Comparison of ENCODE assay signal across 12 mouse cellular contexts in genomic region chr17:78206421-78206820, GRCm38 (mm10). TPM values are rescaled to one million over a fixed set of nuclear protein-coding genes. Genes with fewer than 3 reads are reported as not detected.
DNase-seq lines count a peak whose midpoint lies in the region; ATAC-seq lines count a peak whose summit lies in the region.
"Had no signal": no experiment of that assay in that cellular context is flagged by ENCODE, and none has a peak within 500 bp of the region (broad histone marks: within the 10 kb centered on the region; RNA-seq: fewer than 3 reads in every experiment).

No protein-coding gene starts in this region.

- H3K9ac ChIP-seq in midbrain, embryonic 11.5 days (ENCODE audit: low read length), result no peak overlapping the region
- H3K9ac ChIP-seq in midbrain, embryonic 14.5 days (replicated peaks; ENCODE audit: low read length), result no peak overlapping the region
- H3K9ac ChIP-seq: heart, embryonic 13.5 days; midbrain, embryonic 12.5 days had no signal

- H3K4me2 ChIP-seq in midbrain, embryonic 11.5 days, result no peak overlapping the region
- H3K4me2 ChIP-seq in midbrain, embryonic 14.5 days (ENCODE audit: low read length), result no peak overlapping the region
- H3K4me2 ChIP-seq: heart, embryonic 13.5 days; liver, embryonic 11.5 days; midbrain, embryonic 12.5 days had no signal

- 62% methylated on average over 2 of the region's 2 CpGs for WGBS in midbrain, embryonic 11.5 days
- 63% methylated on average over 2 of the region's 2 CpGs for WGBS in midbrain, embryonic 14.5 days
- 40% methylated on average over 2 of the region's 2 CpGs for WGBS in hindbrain, embryonic 10.5 days

- H3K27me3 ChIP-seq in midbrain, embryonic 11.5 days (ENCODE audit: control insufficient read depth, insufficient read depth, low read length), result no peaks in the 10 kb centered on the region
- no peaks in the 10 kb centered on the region for H3K27me3 ChIP-seq in midbrain, embryonic 14.5 days (ENCODE audit: control insufficient read depth, insufficient read depth, low read length)
- H3K27me3 ChIP-seq in hindbrain, embryonic 10.5 days (ENCODE audit: insufficient read depth, poor library complexity, severe bottlenecking), result peaks cover 3% of the 10 kb centered on the region; the same call in 1 of the 2 replicates
- H3K27me3 ChIP-seq: midbrain, embryonic 12.5 days had no signal

- no peak for ATAC-seq in midbrain, embryonic 11.5 days (ENCODE audit: low FRiP score)
- no peak for ATAC-seq in midbrain, embryonic 14.5 days (ENCODE audit: low FRiP score, low TSS enrichment)

- H3K4me3 ChIP-seq in midbrain, embryonic 11.5 days (ENCODE audit: low read depth, low read length), result no peak overlapping the region
- no peak overlapping the region for H3K4me3 ChIP-seq in midbrain, embryonic 14.5 days (replicated peaks; ENCODE audit: low read depth, low read length)
- no peak overlapping the region for H3K4me3 ChIP-seq in hindbrain, embryonic 10.5 days
- H3K4me3 ChIP-seq: heart, embryonic 13.5 days; midbrain, embryonic 12.5 days had no signal

- H3K9me3 ChIP-seq in midbrain, embryonic 11.5 days (ENCODE audit: control insufficient read depth, low read length), result no peaks in the 10 kb centered on the region
- no peaks in the 10 kb centered on the region for H3K9me3 ChIP-seq in midbrain, embryonic 14.5 days (ENCODE audit: control insufficient read depth, low read length)
- no peaks in the 10 kb centered on the region for H3K9me3 ChIP-seq in hindbrain, embryonic 10.5 days
- H3K9me3 ChIP-seq: heart, embryonic 13.5 days; midbrain, embryonic 12.5 days had no signal

- intact Hi-C loops in left cerebral cortex, postnatal 36 days (cut with DNase I), result loop anchor here (10.0 kb wide), 1 partner anchor 88 kb away; no protein-coding TSS in a partner anchor

- H3K27ac ChIP-seq in midbrain, embryonic 11.5 days (ENCODE audit: low read depth, low read length), result no peak overlapping the region
- no peak overlapping the region for H3K27ac ChIP-seq in midbrain, embryonic 14.5 days (replicated peaks; ENCODE audit: low read depth, low read length)
- H3K27ac ChIP-seq in hindbrain, embryonic 10.5 days, result no peak overlapping the region
- H3K27ac ChIP-seq: heart, embryonic 13.5 days; midbrain, embryonic 12.5 days had no signal

- H3K4me1 ChIP-seq in midbrain, embryonic 11.5 days (ENCODE audit: control insufficient read depth, insufficient read depth, low read length), result peaks cover 11% of the 10 kb centered on the region
- peaks cover 27% of the 10 kb centered on the region for H3K4me1 ChIP-seq in midbrain, embryonic 14.5 days (ENCODE audit: control insufficient read depth, insufficient read depth, low read length)
- H3K4me1 ChIP-seq in hindbrain, embryonic 10.5 days (replicated peaks), result peaks cover 36% of the 10 kb centered on the region

- DNase-seq in adrenal gland, postnatal 36 days, result peak; percentile 26 to 50
- DNase-seq in adrenal gland, postnatal 4 days (ENCODE audit: low spot score in 2 of 2), result no peak
- DNase-seq in midbrain, embryonic 11.5 days (ENCODE audit: low spot score, missing footprints), result peak; percentile 57
- no peak for DNase-seq in midbrain, embryonic 14.5 days
- DNase-seq in lung, adult 18-20 months, result peak; percentile 34 to 67
- no peak for DNase-seq in left cerebral cortex, postnatal 36 days (ENCODE audit: low spot score in 2 of 2)
- no peak for DNase-seq in right cerebral cortex, postnatal 14 days
- DNase-seq in hindbrain, embryonic 10.5 days (ENCODE audit: low spot score), result no peak
- DNase-seq: embryo, embryonic 11 days had no signal

- no peaks in the 10 kb centered on the region; the same call in 1 of the 2 replicates for H3K36me3 ChIP-seq in midbrain, embryonic 11.5 days (ENCODE audit: control insufficient read depth, insufficient read depth, low read length)
- no peaks in the 10 kb centered on the region for H3K36me3 ChIP-seq in midbrain, embryonic 14.5 days (ENCODE audit: control insufficient read depth, insufficient read depth, low read length)
- H3K36me3 ChIP-seq in hindbrain, embryonic 10.5 days, result peaks cover 5% of the 10 kb centered on the region; the same call in 1 of the 2 replicates
- H3K36me3 ChIP-seq: heart, embryonic 13.5 days; midbrain, embryonic 12.5 days had no signal

RNA-seq across cellular contexts. Expression of gene Crim1, which starts 6.4 kb away (rescaled TPM):
- 10 to 100 TPM; 35.0 to 37.0 TPM for total RNA-seq in adrenal gland, postnatal 36 days (2021)
- 10 to 100 TPM; 33.2 to 38.1 TPM for total RNA-seq in adrenal gland, postnatal 4 days (2021)
- 4.4 and 5.1 TPM in 2 replicates for polyA plus RNA-seq in midbrain, embryonic 11.5 days (2014; fragmentation: Nextera tagmentation; extraction: Ambion mirVana)
- polyA plus RNA-seq in midbrain, embryonic 14.5 days (2014; fragmentation: Nextera tagmentation; extraction: Ambion mirVana), result 11.9 and 13.6 TPM in 2 replicates
- total RNA-seq in left cerebral cortex, postnatal 36 days (2021), result 10 to 100 TPM; 79.6 to 82.6 TPM
- polyA plus RNA-seq in hindbrain, embryonic 10.5 days (2016; fragmentation: Nextera tagmentation; extraction: Ambion mirVana), result 3.4 and 4.3 TPM in 2 replicates

Comparison
In these comparisons a context has a peak if more than half of its experiments do, and no peak if none do; other contexts are left out.
1. DNase-seq: peak in adrenal gland, postnatal 36 days (2 of 2), midbrain, embryonic 11.5 days (single experiment) and lung, adult 18-20 months (2 of 2); none in adrenal gland, postnatal 4 days (0 of 2), midbrain, embryonic 14.5 days (single experiment), left cerebral cortex, postnatal 36 days (0 of 2), right cerebral cortex, postnatal 14 days (single experiment) and hindbrain, embryonic 10.5 days (single experiment).